7 mouse cellular contexts compared by ENCODE assay signal in genomic region chr11:109363191-109364133, GRCm38 (mm10). TPM values are rescaled to one million over a fixed set of nuclear protein-coding genes. Genes with fewer than 3 reads are reported as not detected.
DNase-seq lines count a peak whose midpoint lies in the region; ATAC-seq and TF ChIP-seq lines count a peak whose summit lies in the region.

No protein-coding gene starts in this region.

- CTCF ChIA-PET in Patski (lab: Charles Lee) = no interaction called here

- H3K4me2 ChIP-seq in hindbrain, postnatal 0 days (ENCODE audit: low read depth, low read length) = peak overlapping the region; percentile 89
- H3K4me2 ChIP-seq in liver, embryonic 14.5 days (ENCODE audit: low read depth) = peak overlapping the region; percentile 70
- peak overlapping the region; percentile 81 for H3K4me2 ChIP-seq in myocyte (ENCODE audit: low read depth)

- in situ Hi-C loops in Patski (cut with MboI; ENCODE audit: low pct_unique_long_range_greater_than_20kb) = loop anchor here (5.0 kb wide), 1 partner anchor 64 kb away; the partner anchor contains the start of gene Amz2

- H3K4me3 ChIP-seq in brown adipose tissue, adult 24 weeks (ENCODE audit: insufficient read depth, low read depth, low read length) = peak overlapping the region; percentile 92
- H3K4me3 ChIP-seq in hindbrain, postnatal 0 days (ENCODE audit: low read length) = peak overlapping the region; percentile 96
- H3K4me3 ChIP-seq in liver, embryonic 14.5 days (ENCODE audit: insufficient read depth in 1 of 2, low read depth in 2 of 2, low read length in 2 of 2) = peak overlapping the region; percentile 85 to 90
- peak overlapping the region; percentile 80 for H3K4me3 ChIP-seq in myocyte

- peaks cover 24% of the 10 kb centered on the region for H3K4me1 ChIP-seq in brown adipose tissue, adult 24 weeks (ENCODE audit: control insufficient read depth, insufficient read depth, insufficient read length, low read length)
- H3K4me1 ChIP-seq in hindbrain, postnatal 0 days (ENCODE audit: insufficient read depth, low read length) = peaks cover 51% of the 10 kb centered on the region
- H3K4me1 ChIP-seq in liver, embryonic 14.5 days (replicated peaks; ENCODE audit: control insufficient read depth in 2 of 2, insufficient read depth in 2 of 2, low read length in 1 of 2) = peaks cover 15 to 34% of the 10 kb centered on the region in 2 experiments

- no peak for TF ChIP-seq CTCF in Patski (IDR thresholded peaks at IDR 0.05)
- no peak for TF ChIP-seq CTCF in hindbrain, postnatal 0 days (IDR thresholded peaks at IDR 0.05; ENCODE audit: low read depth)
- no peak for TF ChIP-seq CTCF in liver, embryonic 14.5 days (IDR thresholded peaks at IDR 0.05; ENCODE audit: low read depth)

- ATAC-seq in Patski = peak; percentile 27
- ATAC-seq in hindbrain, postnatal 0 days = peak; percentile 43
- ATAC-seq in liver, embryonic 14.5 days (ENCODE audit: insufficient read depth) = peak; percentile 59

- no peak for DNase-seq in Patski (ENCODE audit: low read depth, low spot score)
- peak; percentile 56 for DNase-seq in gastrocnemius, postnatal 10 days
- DNase-seq in hindbrain, postnatal 0 days (ENCODE audit: low spot score) = no peak
- peak in 1 of 3 experiments; percentile 37 for DNase-seq in liver, embryonic 14.5 days (ENCODE audit: low read depth in 3 of 3, low spot score in 3 of 3)
- DNase-seq in right cerebral cortex, postnatal 36 days (ENCODE audit: low spot score in 2 of 2) = no peak

- POLR2A ChIA-PET in Patski (lab: Charles Lee) = interaction anchor here (0.7 kb wide), 1 partner anchor 88 kb away, joined by 3 read pairs; no protein-coding TSS in a partner anchor

- peak overlapping the region; percentile 96 for H3ac ChIP-seq in myocyte (ENCODE audit: control insufficient read depth, insufficient read length)

- WGBS in hindbrain, postnatal 0 days = 2% methylated on average over 49 of the region's 53 CpGs
- 1% methylated on average over 52 of the region's 53 CpGs for WGBS in liver, embryonic 14.5 days (ENCODE audit: insufficient replicate concordance)

- no peak for TF ChIP-seq EP300 in liver, embryonic 14.5 days (IDR thresholded peaks at IDR 0.05; ENCODE audit: low read depth)

- no peak for TF ChIP-seq POLR2A in myocyte (IDR thresholded peaks at IDR 0.05; ENCODE audit: insufficient read length, low read depth)

- peak overlapping the region; percentile 99 for H3K27ac ChIP-seq in brown adipose tissue, adult 24 weeks (replicated peaks; ENCODE audit: low read depth, low read length)
- peak overlapping the region; percentile 98 for H3K27ac ChIP-seq in hindbrain, postnatal 0 days
- H3K27ac ChIP-seq in liver, embryonic 14.5 days = peak overlapping the region; percentile 80

- no peaks in the 10 kb centered on the region for H3K9me3 ChIP-seq in hindbrain, postnatal 0 days (ENCODE audit: low read length)
- H3K9me3 ChIP-seq in liver, embryonic 14.5 days (ENCODE audit: control insufficient read depth, low read length) = no peaks in the 10 kb centered on the region

- H3K36me3 ChIP-seq in hindbrain, postnatal 0 days (ENCODE audit: insufficient read depth, low read length) = no peaks in the 10 kb centered on the region
- H3K36me3 ChIP-seq in liver, embryonic 14.5 days (replicated peaks; ENCODE audit: control insufficient read depth, insufficient read depth, low read depth) = peaks cover 18% of the 10 kb centered on the region
- H3K36me3 ChIP-seq in myocyte (ENCODE audit: control insufficient read depth, insufficient read depth) = peaks cover 8% of the 10 kb centered on the region

- peak overlapping the region; percentile 94 for H3K9ac ChIP-seq in hindbrain, postnatal 0 days (replicated peaks; ENCODE audit: low read length)
- peak overlapping the region; percentile 96 for H3K9ac ChIP-seq in liver, embryonic 14.5 days (replicated peaks)

- peaks cover 55% of the 10 kb centered on the region for H3K79me2 ChIP-seq in myocyte (ENCODE audit: control insufficient read depth, insufficient read depth)

- H3K27me3 ChIP-seq in Patski (no peaks in the 10 kb centered on the region), myocyte (ENCODE audit: control insufficient read depth, insufficient read depth, insufficient read length) (no peaks in the 10 kb centered on the region)
- H3K27me3 ChIP-seq in hindbrain, postnatal 0 days (ENCODE audit: insufficient read depth, low read length) = no peaks in the 10 kb centered on the region
- H3K27me3 ChIP-seq in liver, embryonic 14.5 days (ENCODE audit: control insufficient read depth, insufficient read depth, low read length) = no peaks in the 10 kb centered on the region

TF ChIP-seq in myocyte, 11 proteins besides CTCF, POLR2A, EP300 and RAD21:
- no peak for TF ChIP-seq CEBPB (IDR thresholded peaks at IDR 0.05; ENCODE audit: insufficient read depth, poor library complexity, severe bottlenecking)
- TF ChIP-seq USF1 (IDR thresholded peaks at IDR 0.05; ENCODE audit: low read depth) = no peak
- TF ChIP-seq TCF3 (IDR thresholded peaks at IDR 0.05; ENCODE audit: insufficient read length, low read depth) = no peak
- TF ChIP-seq MYOG (IDR thresholded peaks at IDR 0.05; ENCODE audit: control insufficient read depth in 1 of 3, insufficient read depth in 1 of 3, insufficient read length in 2 of 3, low read depth in 2 of 3) = no peak
- no peak for TF ChIP-seq TCF12 (IDR thresholded peaks at IDR 0.05; ENCODE audit: insufficient read depth, poor library complexity, severe bottlenecking)
- no peak for TF ChIP-seq POLR2AphosphoS2 (IDR thresholded peaks at IDR 0.05; ENCODE audit: insufficient read length, low read depth)
- no peak for TF ChIP-seq E2F4 (IDR thresholded peaks at IDR 0.05; ENCODE audit: insufficient read depth)
- no peak for TF ChIP-seq MAX (IDR thresholded peaks at IDR 0.05; ENCODE audit: low read depth)
- TF ChIP-seq REST (IDR thresholded peaks at IDR 0.05; ENCODE audit: insufficient read depth, insufficient read length) = no peak
TF ChIP-seq in myocyte: peak in this region for 0.

RNA-seq across cellular contexts. Expression of gene Gna13, which starts 0.8 kb away (rescaled TPM):
- polyA plus RNA-seq in Patski (2021) = 50.4 TPM
- 41.6 and 43.8 TPM in 2 replicates for polyA plus RNA-seq in brown adipose tissue, adult 24 weeks (2012; ENCODE audit: insufficient read depth, insufficient read length, missing spikeins)
- 10 to 100 TPM; 39.3 to 42.5 TPM for total RNA-seq in gastrocnemius, postnatal 10 days (2021)
- total RNA-seq in hindbrain, postnatal 0 days (2014; rRNA removed) = 55.0 and 69.3 TPM in 2 replicates
- 38.1 and 44.4 TPM in 2 replicates for polyA plus RNA-seq in hindbrain, postnatal 0 days (2015; fragmentation: Nextera tagmentation; extraction: Ambion mirVana)
- polyA plus RNA-seq in liver, embryonic 14.5 days (2012; rRNA removed) = 7.8 and 9.4 TPM in 2 replicates
- polyA plus RNA-seq in liver, embryonic 14.5 days (2014; fragmentation: Nextera tagmentation; extraction: Ambion mirVana) = 13.1 and 15.2 TPM in 2 replicates
- 24.1 TPM for polyA plus RNA-seq in myocyte (2012; fragmentation: generic; extraction: Trizol)

RNA-seq across cellular contexts. Expression of gene 9930022D16Rik, which starts 50.3 kb away (rescaled TPM):
- polyA plus RNA-seq in Patski (2021) (not detected), myocyte (2012; fragmentation: generic; extraction: Trizol) (not detected)
- not detected in 2 replicates for polyA plus RNA-seq in brown adipose tissue, adult 24 weeks (2012; ENCODE audit: insufficient read depth, insufficient read length, missing spikeins)
- not detected for total RNA-seq in gastrocnemius, postnatal 10 days (2021)
- not detected in 2 replicates for total RNA-seq in hindbrain, postnatal 0 days (2014; rRNA removed)
- not detected in 2 replicates for polyA plus RNA-seq in hindbrain, postnatal 0 days (2015; fragmentation: Nextera tagmentation; extraction: Ambion mirVana)
- not detected in 2 replicates for polyA plus RNA-seq in liver, embryonic 14.5 days (2012; rRNA removed)
- not detected in 2 replicates for polyA plus RNA-seq in liver, embryonic 14.5 days (2014; fragmentation: Nextera tagmentation; extraction: Ambion mirVana)
